Mouse (Mus musculus) liver, embryonic 14.5 days (tissue): ENCODE measurements at regions not wholly inside any gene's neighbourhood (a gene's known extent, or its start where the extent isn't known, plus 50 kb on each side); places are given as distances from the start of the nearest gene placed in this dataset.

ENCODE experiments used
- CTCF ChIP-seq: IDR thresholded peaks from 2 replicates; pipeline ENCODE4 v1.5.1; 2016; ENCODE audit warnings: antibody characterized with exemption, low read depth, control low read depth
- EP300 ChIP-seq: IDR thresholded peaks from 2 replicates; pipeline ENCODE4 v1.6.1; 2016; ENCODE audit warnings: antibody characterized with exemption, low read depth

DNA sequence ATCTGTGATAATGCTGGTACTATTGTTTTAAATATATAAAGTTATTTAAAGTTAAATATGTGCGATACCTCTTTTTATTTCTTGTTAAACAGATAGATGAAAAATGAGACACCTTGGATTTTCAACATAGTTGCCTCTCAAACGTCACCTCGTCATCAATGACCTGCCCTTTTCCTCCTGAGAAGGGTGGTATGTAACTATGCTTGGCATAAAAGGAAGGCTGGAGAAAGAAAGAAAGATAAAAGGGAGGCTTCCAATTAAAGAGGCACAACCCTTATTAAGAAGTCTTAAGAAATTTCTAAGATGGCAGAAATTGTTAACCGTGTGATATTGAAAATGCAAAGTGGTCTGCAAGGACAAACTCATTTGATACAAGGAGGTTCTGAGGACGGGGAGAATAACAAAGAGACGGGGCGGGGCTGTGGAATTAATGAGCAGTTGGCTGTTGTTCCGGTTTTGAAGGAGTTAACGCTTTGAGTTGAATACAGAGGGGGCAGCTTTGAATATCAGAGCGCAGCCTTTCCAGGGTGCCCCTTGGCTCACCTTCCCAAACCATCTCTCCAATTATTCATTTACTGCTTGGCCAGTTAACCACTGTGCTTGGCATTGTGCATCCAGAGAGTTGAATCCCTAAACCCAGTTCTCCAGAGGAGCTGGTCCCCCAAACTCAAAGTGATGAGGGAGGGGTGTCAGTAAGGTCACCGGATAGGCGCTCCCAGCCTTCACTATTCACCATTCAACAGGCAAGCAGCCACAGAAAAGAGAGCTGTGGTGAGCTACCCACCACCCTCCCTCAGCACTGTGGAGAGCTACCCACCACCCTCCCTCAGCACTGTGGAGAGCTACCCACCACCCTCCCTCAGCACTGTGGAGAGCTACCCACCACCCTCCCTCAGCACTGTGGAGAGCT is 220.6 kb downstream of the Atp23 start:
- no peak for TF ChIP-seq CTCF
- TF ChIP-seq EP300, result no peak
